Mouse (Mus musculus) large intestine, adult 2 months (tissue): ENCODE measurements around the gene Mrpl42. TPM values are rescaled to one million over a fixed set of nuclear protein-coding genes. Genes with fewer than 3 reads are reported as not detected.

Experiments used
- DNase-seq: peaks from one replicate; pipeline ENCODE4 v3.0.0-alpha.2; 2012; ENCODE audit warnings: low read depth, low spot score
- WGBS: fragments of 180-500 bp; shearing (Covaris S2); methylation state at CpG from one replicate; pipeline ENCODE4 v1.1.7; 2018; 5-methylcytosine and 5-hydroxymethylcytosine counted together
- polyA plus RNA-seq: library from polyadenylated mRNA; depleted of rRNA; stranded (reverse); fragments of >200 nt; gene quantifications from 2 replicates; pipeline ENCODE4 v1.2.3, GENCODE M21; 2012; rRNA removed

Gene Mrpl42
- polyA plus RNA-seq, 1 experiment = 148 TPM

GRCm38 (mm10) chr10:95465485-95465896, 36.2 kb downstream of the Mrpl42 start:
- 12% methylated on average over 4 of the region's 4 CpGs for WGBS
- peak; percentile 42 for DNase-seq

- 89% methylated on average over 6 of the region's 6 CpGs for WGBS
- DNase-seq = no peak
These were observed 37.2 kb downstream of the Mrpl42 start for GRCm38 (mm10) chr10:95464527-95464926.

DNA sequence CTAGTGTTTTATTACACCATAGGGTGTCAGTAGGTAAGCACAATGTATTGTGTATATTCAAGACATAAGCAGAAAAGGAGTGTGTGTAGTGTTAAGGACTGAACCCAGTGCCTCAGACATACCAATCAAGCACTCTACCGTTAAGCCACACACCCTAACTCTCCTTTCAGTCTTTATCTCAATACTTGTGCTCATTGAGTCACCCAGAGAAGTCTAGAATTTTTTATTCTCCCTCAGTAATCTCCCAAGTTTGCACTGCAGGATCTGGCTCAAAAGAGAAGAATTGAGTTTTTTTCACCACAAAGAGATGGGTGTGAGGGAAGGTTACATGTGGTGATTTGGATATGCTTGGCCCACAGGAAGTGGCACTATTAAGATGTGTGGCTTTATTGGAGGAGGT, 39.5 kb downstream of the Mrpl42 start:
- DNase-seq = no peak
- WGBS = 63% methylated on average over 1 of the region's 1 CpGs

- no peak for DNase-seq
- WGBS = 74% methylated on average over 4 of the region's 4 CpGs
These were observed 40.6 kb downstream of the Mrpl42 start for GRCm38 (mm10) chr10:95461053-95461553.

DNA sequence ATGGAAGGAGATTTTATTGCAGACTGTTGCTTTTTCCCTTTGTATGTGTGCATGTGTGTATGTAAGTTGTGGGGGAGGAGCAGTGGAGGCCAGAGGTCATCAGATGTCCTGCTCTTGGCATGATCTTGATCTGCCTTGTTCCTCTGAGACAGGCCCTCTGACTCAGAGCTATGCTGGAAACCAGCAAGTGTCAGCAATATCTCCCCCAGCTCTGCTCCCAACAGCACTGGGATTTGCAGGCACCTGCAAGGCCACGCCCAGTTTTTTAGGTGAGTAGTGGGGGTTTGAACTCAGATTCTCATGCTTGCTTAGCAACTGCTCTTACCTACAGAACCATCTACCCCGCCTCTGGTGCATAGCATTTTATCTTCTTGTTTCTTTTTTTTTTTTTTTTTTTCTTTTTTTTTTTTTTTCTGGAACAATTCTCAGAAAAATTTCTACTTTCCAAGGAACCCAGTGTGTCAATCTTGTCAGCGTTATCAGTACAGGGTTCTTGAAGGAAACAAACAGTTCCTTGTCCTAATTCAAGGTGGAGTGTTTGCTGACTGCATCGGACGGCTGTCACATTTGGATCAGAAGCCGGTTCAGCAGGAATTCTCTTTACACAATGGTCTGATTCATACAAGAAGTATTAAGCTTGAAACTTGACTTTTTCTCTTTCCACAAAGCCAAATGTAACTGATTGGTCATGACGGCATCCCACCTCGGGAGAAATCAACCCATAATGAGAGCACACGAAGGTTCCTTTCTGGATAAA, 43.5 kb downstream of the Mrpl42 start:
- DNase-seq = peak; percentile 33
- 39% methylated on average over 9 of the region's 9 CpGs for WGBS

GRCm38 (mm10) chr10:95457367-95458049, 44.2 kb downstream of the Mrpl42 start:
- 86% methylated on average over 8 of the region's 8 CpGs for WGBS
- DNase-seq = no peak

DNA sequence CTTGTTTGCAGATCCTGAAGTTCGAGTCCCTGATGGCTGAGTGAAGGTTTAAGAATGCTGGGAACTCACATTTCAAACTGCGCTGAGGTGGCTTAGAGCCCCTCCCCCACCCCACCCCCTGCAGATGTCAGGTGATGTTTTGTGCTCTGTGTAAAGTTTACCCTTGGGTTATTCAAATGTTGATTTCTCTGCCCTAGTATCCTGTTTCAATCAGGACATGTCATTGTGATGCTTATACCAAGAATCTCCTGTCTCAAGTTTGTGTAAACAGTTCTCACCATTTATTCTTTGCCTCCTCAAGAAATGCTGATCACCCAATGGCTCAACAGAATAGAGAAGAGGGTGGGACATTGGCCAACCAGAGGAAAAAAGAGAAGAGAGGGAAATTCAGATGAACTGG, 45.6 kb downstream of the Mrpl42 start:
- no peak for DNase-seq
- WGBS = 68% methylated on average over 2 of the region's 2 CpGs

- DNase-seq = no peak
- 83% methylated on average over 5 of the region's 5 CpGs for WGBS
These were observed 48.5 kb downstream of the Mrpl42 start for GRCm38 (mm10) chr10:95453282-95453681.

- DNase-seq = no peak
- WGBS = 73% methylated on average over 6 of the region's 6 CpGs
These were observed 52.7 kb downstream of the Mrpl42 start for GRCm38 (mm10) chr10:95449033-95449432.

- WGBS = 93% methylated on average over 16 of the region's 16 CpGs
- DNase-seq = no peak
These were observed 53.8 kb downstream of the Mrpl42 start for GRCm38 (mm10) chr10:95447954-95448353.

DNA sequence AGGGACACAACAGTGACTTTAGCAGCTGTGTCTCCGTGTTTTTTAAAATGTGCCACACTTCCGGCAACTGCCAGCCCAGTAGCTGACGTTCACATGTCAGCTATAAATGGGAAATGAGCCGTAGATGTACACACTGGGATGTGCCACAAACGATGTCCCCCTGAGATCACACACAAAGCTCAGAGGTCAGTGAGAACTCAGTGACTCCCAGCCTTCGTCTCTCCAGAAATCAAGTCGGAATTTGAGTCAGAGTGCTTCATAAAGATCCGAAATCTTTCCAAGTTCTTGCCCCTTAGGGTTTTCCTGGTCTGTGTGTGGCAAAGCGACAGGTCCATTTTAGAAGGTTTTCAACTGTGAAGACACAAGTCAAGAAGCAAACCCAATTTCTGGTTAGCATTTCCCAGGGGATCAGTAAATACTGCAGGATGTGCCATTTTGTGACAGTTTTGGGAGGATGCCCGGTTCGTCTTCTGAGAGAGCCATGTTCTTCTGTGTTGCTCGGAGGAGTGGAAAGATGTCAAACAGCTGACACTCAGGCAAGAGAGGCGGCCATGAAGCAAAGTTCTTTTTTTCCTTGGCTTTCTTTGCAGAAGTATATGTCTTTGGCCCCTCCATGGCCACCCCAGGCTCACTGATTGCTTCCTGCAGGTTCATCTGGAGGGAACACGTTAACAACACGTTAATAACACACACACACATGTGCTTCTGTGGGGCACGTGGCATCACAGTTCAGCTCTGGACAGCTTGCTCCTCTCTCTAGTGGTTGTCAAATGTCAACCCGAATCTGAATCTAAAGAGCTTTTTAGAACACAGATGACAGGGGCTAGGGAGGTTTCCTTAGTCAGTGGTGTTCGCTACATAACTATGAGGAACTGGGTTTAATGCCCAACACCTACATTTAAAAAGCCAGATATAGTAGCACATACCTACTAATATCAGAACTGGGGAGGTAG, 56.4 kb downstream of the Mrpl42 start:
- WGBS = 78% methylated on average over 18 of the region's 18 CpGs
- DNase-seq = no peak

GRCm38 (mm10) chr10:95442334-95442733, 59.4 kb downstream of the Mrpl42 start:
- 66% methylated on average over 4 of the region's 4 CpGs for WGBS
- DNase-seq = no peak

GRCm38 (mm10) chr10:95440566-95440965, 61.2 kb downstream of the Mrpl42 start:
- WGBS = 54% methylated on average over 2 of the region's 2 CpGs
- no peak for DNase-seq

DNA sequence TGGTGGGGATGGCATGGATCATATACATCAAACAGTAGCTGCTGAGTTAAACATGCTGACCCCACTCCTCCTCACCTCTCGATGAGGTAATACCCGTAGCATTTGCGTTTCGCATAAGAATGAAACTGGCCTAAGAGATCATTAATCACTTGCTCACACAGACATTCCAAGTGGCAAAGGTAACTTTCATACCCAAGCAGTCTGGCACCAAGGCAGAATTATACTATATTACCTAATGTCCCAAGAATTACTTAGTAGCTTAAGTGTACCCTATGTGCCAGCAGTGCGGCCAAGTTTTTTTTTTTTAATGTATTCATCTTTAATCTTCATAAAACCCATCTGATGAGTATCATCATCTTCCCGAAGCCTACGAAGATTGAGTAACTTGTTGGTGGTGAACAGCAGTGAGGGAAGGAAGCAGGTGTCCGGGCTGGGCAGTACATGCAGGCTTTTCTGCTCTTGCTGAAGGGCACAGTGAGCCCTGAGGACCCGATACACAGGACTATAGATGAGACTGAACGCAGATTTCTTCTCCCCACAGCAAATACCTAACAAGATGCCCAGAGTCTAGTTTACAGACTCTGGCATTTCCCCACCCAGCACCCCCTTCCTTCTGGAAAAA, 61.9 kb downstream of the Mrpl42 start:
- no peak for DNase-seq
- 91% methylated on average over 10 of the region's 10 CpGs for WGBS

DNA sequence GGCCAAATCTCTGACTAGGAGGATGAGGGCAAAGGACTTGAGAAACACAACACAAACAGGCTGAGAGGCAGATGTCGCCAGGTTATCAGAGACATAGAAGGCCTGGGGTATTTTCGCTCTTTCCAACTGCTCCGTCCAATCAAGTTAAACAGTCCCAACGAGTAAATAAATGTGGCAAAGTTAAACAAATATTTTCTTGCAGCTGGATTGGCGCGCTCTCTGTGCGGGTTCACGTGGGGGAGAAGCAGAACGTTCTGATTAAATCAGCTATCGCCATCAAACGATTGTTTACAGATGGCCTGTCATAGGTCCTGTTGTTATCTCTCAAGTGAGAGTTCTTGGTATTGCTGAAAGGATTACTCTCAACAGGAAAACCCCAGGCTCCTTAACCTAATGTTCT, 62.8 kb downstream of the Mrpl42 start:
- no peak for DNase-seq
- 24% methylated on average over 11 of the region's 11 CpGs for WGBS

Other genes starting within 250 kb of the Mrpl42 start
- 13.4 and 14.7 TPM in 2 replicates for gene Cradd, start 177.8 kb downstream of the Mrpl42 start, polyA plus RNA-seq
- 36.0 and 50.3 TPM in 2 replicates for gene Socs2, start 84.8 kb downstream of the Mrpl42 start, polyA plus RNA-seq
- 63.4 and 72.6 TPM in 2 replicates for gene Ube2n, start 13.2 kb upstream of the Mrpl42 start, polyA plus RNA-seq
- gene Nudt4, start 62.2 kb upstream of the Mrpl42 start, polyA plus RNA-seq = 43.5 and 48.1 TPM in 2 replicates
- not detected in 2 replicates for gene Anapc15-ps, start 171.5 kb upstream of the Mrpl42 start, polyA plus RNA-seq